Mouse (Mus musculus): Measurements from ENCODE around the gene Cd2.

- TF ChIP-seq CTCF (IDR thresholded peaks at IDR 0.05; ENCODE audit: low read depth, low read length) = no peak
- no peak for TF ChIP-seq POLR2A (IDR thresholded peaks at IDR 0.05; ENCODE audit: extremely low read depth, insufficient read depth, low read length)
These were observed 15.6 kb downstream of the Cd2 start for GRCm38 (mm10) chr3:101272166-101272565.

Measured in liver, adult 2 months (tissue).